Mouse (Mus musculus) stomach, postnatal 0 days (tissue): ENCODE results near the gene Dnajc16. TPM values are rescaled to one million over a fixed set of nuclear protein-coding genes. Genes with fewer than 3 reads are reported as not detected.

Experiments
- ATAC-seq: fragments of 200-750 bp; cut with Nextera tagmentation; 2 replicates; pipeline ENCODE4 v1.8.0; 2017; ENCODE audit not compliant: low FRiP score, low TSS enrichment
- DNase-seq: peaks from one replicate; pipeline ENCODE4 v3.0.0-alpha.2; 2016; ENCODE audit warnings: low spot score
- H3K27ac ChIP-seq: fragments of 300-500 bp; sonication (generic); replicated peaks from 2 replicates; pipeline ENCODE4 v1.5.1; 2014; ENCODE audit warnings: mild to moderate bottlenecking, control low read depth
- H3K27me3 ChIP-seq: fragments of 300-500 bp; sonication (generic); 2 replicates; pipeline ENCODE4 v1.6.1; 2014; ENCODE audit warnings: low read length; ENCODE audit not compliant: control insufficient read depth, insufficient read depth
- H3K36me3 ChIP-seq: fragments of 300-500 bp; sonication (generic); 2 replicates; pipeline ENCODE4 v1.6.1; 2014; ENCODE audit warnings: low read length, mixed read lengths; ENCODE audit not compliant: control insufficient read depth, insufficient read depth
- H3K4me1 ChIP-seq: fragments of 300-500 bp; sonication (generic); replicated peaks from 2 replicates; pipeline ENCODE4 v1.6.1; 2014; ENCODE audit warnings: antibody characterized with exemption; ENCODE audit not compliant: control insufficient read depth, insufficient read depth
- H3K4me2 ChIP-seq: fragments of 300-500 bp; sonication (generic); replicated peaks from 2 replicates; pipeline ENCODE4 v1.6.1; 2014; ENCODE audit warnings: low read depth, mild to moderate bottlenecking, control low read depth, moderate library complexity
- H3K4me3 ChIP-seq: fragments of 300-500 bp; sonication (generic); 2 replicates; pipeline ENCODE4 v1.5.1; 2014; ENCODE audit warnings: low read depth, low read length, control low read depth
- H3K9ac ChIP-seq: fragments of 300-500 bp; sonication (generic); 2 replicates; pipeline ENCODE4 v1.6.1; 2014; ENCODE audit warnings: mild to moderate bottlenecking, low read length, control low read depth, mixed read lengths
- H3K9me3 ChIP-seq: fragments of 300-500 bp; sonication (generic); 2 replicates; pipeline ENCODE4 v1.6.1; 2016; ENCODE audit warnings: low read length; ENCODE audit not compliant: control insufficient read depth
- CTCF ChIP-seq: IDR thresholded peaks from 2 replicates; pipeline ENCODE4 v1.5.1; 2016; ENCODE audit warnings: antibody characterized with exemption, low read depth, mild to moderate bottlenecking, moderate library complexity
- EP300 ChIP-seq: optimal IDR thresholded peaks from 2 replicates; pipeline ENCODE3; 2016; ENCODE audit warnings: antibody characterized with exemption
- WGBS: fragments of 180-500 bp; shearing (Covaris S2); extraction: QIAGEN DNeasy Blood & Tissue Kit; methylation state at CpG from one replicate; pipeline ENCODE4 v1.1.7; 2014; 5-methylcytosine and 5-hydroxymethylcytosine counted together
- polyA plus RNA-seq: library from polyadenylated mRNA; unstranded; fragments of >200 nt; fragmentation: Nextera tagmentation; extraction: Ambion mirVana; gene quantifications from 2 replicates; pipeline ENCODE4 v1.2.1, GENCODE M21; 2015

Gene Dnajc16
- polyA plus RNA-seq, 1 experiment from 2014 or later = 3.1 TPM

GRCm38 (mm10) chr4:141767353-141768036, 23.2 kb downstream of the Dnajc16 start:
- ATAC-seq (peak; percentile 75), DNase-seq (peak; percentile 60)
- Histone ChIP-seq H3K9me3 (no peaks in the 10 kb centered on the region), H3K27ac (peak overlapping the region; percentile 79), H3K4me2 (peak overlapping the region; percentile 32), H3K36me3 (peaks cover 33% of the 10 kb centered on the region), H3K9ac (peak overlapping the region; percentile 35; the same call in 1 of the 2 replicates), H3K4me3 (no peak overlapping the region), H3K27me3 (no peaks in the 10 kb centered on the region), H3K4me1 (no peaks in the 10 kb centered on the region; the same call in 1 of the 2 replicates)
- no peak for TF ChIP-seq CTCF
- TF ChIP-seq EP300 = no peak
- 45% methylated on average over 19 of the region's 19 CpGs for WGBS

DNA sequence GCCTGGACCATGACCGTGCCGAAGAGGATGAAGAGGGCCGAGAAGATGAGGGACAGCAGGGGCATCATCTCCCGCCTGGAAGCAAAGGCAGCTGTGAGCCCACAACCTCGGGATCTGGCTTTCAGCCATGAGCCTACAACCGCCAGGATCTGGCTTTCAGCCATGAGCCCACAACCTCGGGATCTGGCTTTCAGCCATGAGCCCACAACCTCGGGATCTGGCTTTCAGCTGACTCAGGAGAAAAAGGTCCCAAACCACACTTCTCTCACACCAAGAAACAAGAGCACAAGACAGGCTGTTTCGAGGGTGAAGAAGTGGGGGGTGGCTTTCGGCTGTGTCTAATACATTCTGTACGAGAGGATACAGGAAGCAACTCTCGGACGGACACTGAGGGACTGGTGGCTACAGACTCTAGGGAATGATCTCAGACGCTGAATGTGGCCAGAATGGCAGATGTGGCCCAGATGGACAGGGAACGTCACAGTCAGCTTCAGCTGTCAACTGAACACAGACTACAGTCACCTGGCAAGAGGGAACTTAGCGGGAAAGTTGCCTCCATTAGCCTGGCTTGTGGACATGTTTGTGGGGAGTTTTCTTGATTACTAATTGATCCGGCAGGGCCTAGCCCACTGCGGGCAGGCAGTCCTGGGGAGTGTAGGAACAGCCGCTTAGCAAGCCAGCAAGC, 23.9 kb downstream of the Dnajc16 start:
- H3K9me3 ChIP-seq = no peaks in the 10 kb centered on the region
- TF ChIP-seq CTCF (no peak), EP300 (no peak)
- 35% methylated on average over 19 of the region's 19 CpGs for WGBS
- H3K27me3 ChIP-seq = no peaks in the 10 kb centered on the region
- H3K36me3 ChIP-seq = peaks cover 37% of the 10 kb centered on the region
- H3K4me2 ChIP-seq = peak overlapping the region; percentile 32; the same call in 1 of the 2 replicates
- ATAC-seq (peak; percentile 63), DNase-seq (peak; percentile 23)
- H3K9ac ChIP-seq = peak overlapping the region; percentile 35; the same call in 1 of the 2 replicates
- H3K27ac ChIP-seq = peak overlapping the region; percentile 79
- H3K4me1 ChIP-seq = no peaks in the 10 kb centered on the region; the same call in 1 of the 2 replicates
- H3K4me3 ChIP-seq = no peak overlapping the region

GRCm38 (mm10) chr4:141766316-141766667, 24.4 kb downstream of the Dnajc16 start:
- H3K36me3 ChIP-seq = peaks cover 39% of the 10 kb centered on the region
- DNase-seq (no peak), ATAC-seq (0 out of 2 replicates have a peak, but pooled peaks have one; percentile 6)
- no peak overlapping the region for H3K9ac ChIP-seq
- H3K4me2 ChIP-seq = 0 out of 2 replicates have a peak overlapping the region, but pooled peaks have one; percentile 14
- TF ChIP-seq EP300 (no peak), CTCF (no peak)
- H3K4me3 ChIP-seq = no peak overlapping the region
- no peaks in the 10 kb centered on the region for H3K9me3 ChIP-seq
- H3K27me3 ChIP-seq = no peaks in the 10 kb centered on the region
- H3K27ac ChIP-seq = peak overlapping the region; percentile 79
- WGBS = 65% methylated on average over 8 of the region's 8 CpGs
- H3K4me1 ChIP-seq = no peaks in the 10 kb centered on the region; the same call in 1 of the 2 replicates

- 91% methylated on average over 3 of the region's 3 CpGs for WGBS
- ATAC-seq = no peak
- no peaks in the 10 kb centered on the region; the same call in 1 of the 2 replicates for H3K4me1 ChIP-seq
- TF ChIP-seq EP300 (no peak), CTCF (no peak)
- H3K4me3 ChIP-seq = no peak overlapping the region
- no peaks in the 10 kb centered on the region for H3K27me3 ChIP-seq
- H3K4me2 ChIP-seq = no peak overlapping the region
- H3K27ac ChIP-seq = no peak overlapping the region
- H3K9ac ChIP-seq = no peak overlapping the region
- no peak for DNase-seq
- peaks cover 34% of the 10 kb centered on the region for H3K36me3 ChIP-seq
- H3K9me3 ChIP-seq = no peaks in the 10 kb centered on the region
Measured at GRCm38 (mm10) chr4:141765008-141765407, 25.7 kb downstream of the Dnajc16 start.

DNA sequence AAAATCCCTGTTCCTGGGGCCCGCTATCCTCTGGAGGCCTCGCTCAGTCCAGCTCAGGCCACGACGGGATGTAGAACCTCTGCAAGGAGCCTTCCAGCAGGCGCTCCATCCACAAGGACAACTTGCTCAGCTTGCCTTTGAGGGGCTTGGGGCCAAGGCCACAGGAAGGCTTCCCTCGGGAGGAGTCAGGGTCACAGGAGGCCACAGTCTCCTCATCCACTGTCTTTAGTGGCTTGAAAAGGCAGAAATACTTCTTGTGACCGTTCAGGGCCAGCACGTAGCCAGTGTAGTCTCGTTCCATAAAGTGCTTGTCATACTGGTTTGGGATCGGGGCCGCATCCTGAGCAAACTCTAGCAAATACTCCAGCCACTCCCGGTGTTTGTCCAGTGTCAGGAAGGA, 27.3 kb downstream of the Dnajc16 start:
- Histone ChIP-seq H3K9me3 (no peaks in the 10 kb centered on the region), H3K27ac (no peak overlapping the region), H3K27me3 (no peaks in the 10 kb centered on the region), H3K4me1 (no peaks in the 10 kb centered on the region; the same call in 1 of the 2 replicates), H3K4me2 (no peak overlapping the region), H3K36me3 (peaks cover 26% of the 10 kb centered on the region), H3K9ac (no peak overlapping the region), H3K4me3 (no peak overlapping the region)
- TF ChIP-seq EP300 (no peak), CTCF (no peak)
- 77% methylated on average over 12 of the region's 12 CpGs for WGBS
- ATAC-seq (no peak), DNase-seq (no peak)
